Mouse (Mus musculus) heart, embryonic 14.5 days (tissue): ENCODE results near the gene Cldn15. TPM values are rescaled to one million over a fixed set of nuclear protein-coding genes. Genes with fewer than 3 reads are reported as not detected.

Source experiments
- ATAC-seq: fragments of 200-750 bp; cut with Nextera tagmentation; 2 replicates; pipeline ENCODE4 v1.8.0; 2017; ENCODE audit warnings: low read depth, moderate TSS enrichment; ENCODE audit not compliant: insufficient number of reproducible peaks, insufficient read depth, low FRiP score
- H3K27ac ChIP-seq, 2 experiments: fragments of 200-500 bp in 1 of 2; fragments of 300-500 bp in 1 of 2; sonication (generic) in 1 of 2; replicated peaks in 1 of 2; 2 replicates each; pipeline ENCODE4 v1.5.1; 2012 to 2014; ENCODE audit warnings: low read depth in 2 of 2, low read length in 2 of 2, control low read depth in 1 of 2, mild to moderate bottlenecking in 1 of 2, mixed read lengths in 1 of 2; ENCODE audit not compliant: control insufficient read depth in 1 of 2, insufficient read depth in 1 of 2
- H3K27me3 ChIP-seq: fragments of 300-500 bp; sonication (generic); 2 replicates; pipeline ENCODE4 v1.6.1; 2014; ENCODE audit warnings: mild to moderate bottlenecking, low read length, control low read depth; ENCODE audit not compliant: control insufficient read depth, insufficient read depth
- H3K36me3 ChIP-seq: fragments of 300-500 bp; sonication (generic); 2 replicates; pipeline ENCODE4 v1.6.1; 2014; ENCODE audit warnings: mild to moderate bottlenecking, control low read depth, low read length, mixed read lengths; ENCODE audit not compliant: control insufficient read depth, insufficient read depth
- H3K4me1 ChIP-seq, 2 experiments: fragments of 200-500 bp in 1 of 2; fragments of 300-500 bp in 1 of 2; sonication (generic) in 1 of 2; 2 replicates each; pipeline ENCODE4 v1.6.1; 2012 to 2014; ENCODE audit warnings: low read length in 2 of 2, control low read depth in 1 of 2, mixed read lengths in 1 of 2; ENCODE audit not compliant: control insufficient read depth in 2 of 2, insufficient read depth in 2 of 2
- H3K4me2 ChIP-seq: fragments of 300-500 bp; sonication (generic); 2 replicates; pipeline ENCODE4 v1.6.1; 2014; ENCODE audit warnings: mild to moderate bottlenecking, low read length
- H3K4me3 ChIP-seq, 2 experiments: fragments of 200-500 bp in 1 of 2; fragments of 300-500 bp in 1 of 2; sonication (generic) in 1 of 2; 2 replicates each; pipeline ENCODE4 v1.5.1; 2012 to 2014; ENCODE audit warnings: low read length in 2 of 2, mild to moderate bottlenecking in 2 of 2, control low read depth in 1 of 2, low read depth in 1 of 2, moderate library complexity in 1 of 2; ENCODE audit not compliant: control insufficient read depth in 1 of 2, insufficient read depth in 1 of 2
- H3K9ac ChIP-seq: fragments of 300-500 bp; sonication (generic); 2 replicates; pipeline ENCODE4 v1.6.1; 2014; ENCODE audit warnings: mild to moderate bottlenecking, low read length
- H3K9me3 ChIP-seq: fragments of 300-500 bp; sonication (generic); 2 replicates; pipeline ENCODE4 v1.6.1; 2016; ENCODE audit warnings: low read length, control low read depth; ENCODE audit not compliant: control insufficient read depth
- WGBS: fragments of 180-500 bp; shearing (Covaris S2); extraction: QIAGEN DNeasy Blood & Tissue Kit; methylation state at CpG from one replicate; pipeline ENCODE4 v1.1.7; 2014; 5-methylcytosine and 5-hydroxymethylcytosine counted together
- polyA plus RNA-seq: library from polyadenylated mRNA; unstranded; fragments of >200 nt; fragmentation: Nextera tagmentation; extraction: Ambion mirVana; gene quantifications from 2 replicates; pipeline ENCODE4 v1.2.1, GENCODE M21; 2014

Gene Cldn15
- polyA plus RNA-seq, 1 experiment from 2014 or later: 5.3 TPM

DNA sequence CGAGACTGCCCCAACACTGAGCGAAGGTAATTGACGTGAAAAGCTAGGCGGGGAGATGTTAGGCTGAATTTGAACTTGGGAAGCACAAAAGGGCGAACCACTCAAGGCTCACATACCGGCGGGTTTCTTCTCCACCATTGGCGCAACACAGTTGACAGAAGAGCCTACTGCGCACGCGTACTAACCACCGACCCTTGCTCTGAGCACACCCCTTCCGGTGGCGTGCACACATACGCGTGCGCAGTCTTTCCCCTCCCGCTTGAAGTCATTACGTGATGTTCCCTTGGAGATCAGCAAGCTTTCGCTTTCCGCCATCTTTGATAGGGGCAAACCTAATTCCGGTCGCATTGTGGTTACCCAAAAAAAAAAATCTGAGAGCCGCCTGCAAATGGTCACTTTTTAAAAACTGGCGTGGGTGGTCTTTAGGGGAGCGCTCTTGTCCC lies 20.3 kb downstream of the Cldn15 start, which contains the start of gene Plod3:
Gene Plod3 (plus strand): TSS at position 325 of the 443 bp plus-strand sequence.
- Histone ChIP-seq H3K4me2 (peak within 1 kb of the TSS; percentile 94), H3K27ac (peak within 1 kb of the TSS; percentile 87 to 94), H3K9me3 (no peaks in the 10 kb centered on the region), H3K9ac (peak within 1 kb of the TSS; percentile 92), H3K27me3 (no peaks in the 10 kb centered on the region), H3K36me3 (peaks cover 55% of the 10 kb centered on the region), H3K4me1 (peaks cover 7 to 9% of the 10 kb centered on the region in 2 experiments; a peak in 3 of 4 replicates), H3K4me3 (peak within 1 kb of the TSS; percentile 79 to 83)
- 0% methylated on average over 26 of the region's 26 CpGs for WGBS
- peak; percentile 94 for ATAC-seq

DNA sequence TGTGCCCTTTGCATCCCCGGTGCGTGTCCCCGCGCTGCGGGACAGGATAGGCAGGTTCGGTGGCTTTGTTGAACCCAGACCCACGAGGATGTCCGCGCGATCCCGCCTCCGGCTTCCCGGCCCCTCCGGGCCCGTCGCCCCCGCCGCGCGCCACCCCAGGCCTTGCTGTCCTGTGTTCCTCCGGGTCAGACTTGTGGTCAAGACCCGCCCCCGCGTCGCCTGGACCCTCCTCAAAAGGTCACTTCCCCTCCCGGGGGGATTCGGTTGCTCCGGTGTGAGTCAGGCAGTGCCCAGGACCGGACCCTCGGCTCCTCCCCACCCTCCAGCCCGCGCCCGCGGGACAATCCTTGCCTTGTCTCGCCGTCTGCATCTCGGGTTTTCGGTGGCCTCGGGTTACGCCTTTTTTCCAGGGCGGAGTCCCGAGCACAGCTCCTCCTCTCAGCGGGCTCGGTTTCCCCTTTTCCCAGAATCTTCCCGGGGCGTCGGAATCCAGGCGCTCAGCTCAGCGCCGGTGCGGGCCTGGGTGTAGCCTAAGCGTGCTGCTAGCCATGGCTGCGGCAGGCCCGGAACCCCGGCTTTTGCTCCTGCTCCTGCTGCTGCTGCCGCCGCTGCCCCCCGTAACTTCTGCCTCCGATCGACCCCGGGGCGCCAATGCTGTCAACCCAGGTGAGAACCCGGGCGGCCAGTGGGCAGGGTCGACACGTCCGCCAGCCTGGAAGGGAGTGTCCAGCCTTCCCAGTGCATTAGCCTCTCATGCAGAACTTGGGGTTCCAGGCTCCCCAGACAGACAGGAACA lies 20.9 kb downstream of the Cldn15 start:
- H3K27me3 ChIP-seq: no peaks in the 10 kb centered on the region
- peak overlapping the region; percentile 94 for H3K4me2 ChIP-seq
- H3K9me3 ChIP-seq: no peaks in the 10 kb centered on the region
- peak; percentile 66 for ATAC-seq
- WGBS: under 1% methylated on average over 64 of the region's 67 CpGs
- peak overlapping the region; percentile 87 to 94 for H3K27ac ChIP-seq
- H3K4me3 ChIP-seq: peak overlapping the region; percentile 79 to 83
- H3K9ac ChIP-seq: peak overlapping the region; percentile 92
- peaks cover 55% of the 10 kb centered on the region for H3K36me3 ChIP-seq
- H3K4me1 ChIP-seq: peaks cover 7 to 9% of the 10 kb centered on the region in 2 experiments; a peak in 3 of 4 replicates

DNA sequence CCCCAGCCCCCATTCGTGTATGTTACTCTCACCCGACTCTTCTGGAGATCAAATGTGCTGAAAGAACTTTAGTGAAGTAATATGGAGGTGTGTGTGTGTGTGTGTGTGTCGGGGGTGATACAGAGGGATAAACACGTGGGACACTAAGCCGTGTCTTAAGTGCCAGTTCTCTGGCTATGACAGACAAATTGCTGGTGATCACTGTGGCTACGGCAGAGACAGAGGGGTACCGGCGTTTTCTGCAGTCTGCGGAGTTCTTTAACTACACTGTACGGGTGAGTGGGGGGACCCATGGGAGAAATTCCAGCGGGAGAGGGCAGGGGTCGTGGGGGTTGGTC lies 21.5 kb downstream of the Cldn15 start, which contains the start of gene Znhit1:
Gene Znhit1 (minus strand): TSS at position 88 of the 338 bp plus-strand sequence.
- H3K27ac ChIP-seq: peak within 1 kb of the TSS; percentile 87 to 94
- ATAC-seq: no peak
- H3K4me1 ChIP-seq: peaks cover 7 to 9% of the 10 kb centered on the region in 2 experiments; a peak in 3 of 4 replicates
- peaks cover 59% of the 10 kb centered on the region for H3K36me3 ChIP-seq
- no peaks in the 10 kb centered on the region for H3K27me3 ChIP-seq
- 5% methylated on average over 12 of the region's 12 CpGs for WGBS
- peak within 1 kb of the TSS; percentile 79 to 83 for H3K4me3 ChIP-seq
- peak within 1 kb of the TSS; percentile 94 for H3K4me2 ChIP-seq
- no peaks in the 10 kb centered on the region for H3K9me3 ChIP-seq
- H3K9ac ChIP-seq: peak within 1 kb of the TSS; percentile 92

DNA sequence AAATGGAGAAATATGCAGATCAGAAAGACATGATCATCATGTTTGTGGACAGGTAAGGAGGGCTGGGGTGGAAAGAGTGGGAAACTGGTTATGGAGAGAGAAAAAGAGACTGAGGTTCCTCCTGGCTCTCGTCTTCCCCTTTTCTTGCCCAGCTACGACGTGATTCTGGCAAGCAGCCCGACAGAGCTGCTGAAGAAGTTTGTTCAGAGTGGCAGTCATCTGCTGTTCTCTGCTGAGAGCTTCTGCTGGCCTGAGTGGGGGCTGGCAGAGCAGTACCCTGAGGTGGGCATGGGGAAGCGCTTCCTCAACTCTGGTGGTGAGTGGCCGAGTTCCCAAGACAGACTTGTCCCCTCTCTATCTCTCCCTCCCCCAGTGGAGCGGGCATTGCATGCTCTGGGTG lies 22.0 kb downstream of the Cldn15 start:
- Histone ChIP-seq H3K9ac (peak overlapping the region; percentile 92), H3K4me3 (peak overlapping the region; percentile 79 to 83), H3K9me3 (no peaks in the 10 kb centered on the region), H3K4me2 (peak overlapping the region; percentile 94), H3K4me1 (peaks cover 7 to 9% of the 10 kb centered on the region in 2 experiments; a peak in 3 of 4 replicates), H3K36me3 (peaks cover 62% of the 10 kb centered on the region), H3K27ac (no peak overlapping the region), H3K27me3 (no peaks in the 10 kb centered on the region)
- ATAC-seq: no peak
- WGBS: 46% methylated on average over 7 of the region's 7 CpGs

DNA sequence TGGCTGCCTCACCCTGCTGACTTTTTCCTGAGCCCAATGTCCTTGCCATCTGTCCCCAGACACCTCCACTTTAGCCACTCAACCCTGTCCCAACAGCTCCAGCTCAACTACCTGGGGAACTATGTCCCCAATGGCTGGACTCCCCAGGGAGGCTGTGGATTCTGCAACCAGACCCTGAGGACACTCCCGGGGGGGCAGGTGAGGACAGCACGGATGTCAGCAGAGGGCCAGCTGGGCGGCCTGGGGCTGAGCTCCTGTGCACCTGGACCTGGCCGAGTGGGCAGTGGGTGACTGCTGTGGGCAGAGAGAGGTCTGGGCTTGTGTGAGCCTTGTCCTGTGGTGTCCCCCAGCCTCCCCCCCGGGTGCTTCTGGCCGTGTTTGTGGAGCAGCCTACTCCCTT lies 23.4 kb downstream of the Cldn15 start:
- H3K4me1 ChIP-seq: peaks cover 7 to 9% of the 10 kb centered on the region in 2 experiments; a peak in 3 of 4 replicates
- H3K4me3 ChIP-seq: no peak overlapping the region
- no peak for ATAC-seq
- H3K27me3 ChIP-seq: no peaks in the 10 kb centered on the region
- H3K27ac ChIP-seq: no peak overlapping the region
- no peak overlapping the region for H3K9ac ChIP-seq
- no peak overlapping the region for H3K4me2 ChIP-seq
- no peaks in the 10 kb centered on the region for H3K9me3 ChIP-seq
- H3K36me3 ChIP-seq: peaks cover 63% of the 10 kb centered on the region
- WGBS: 94% methylated on average over 6 of the region's 6 CpGs

DNA sequence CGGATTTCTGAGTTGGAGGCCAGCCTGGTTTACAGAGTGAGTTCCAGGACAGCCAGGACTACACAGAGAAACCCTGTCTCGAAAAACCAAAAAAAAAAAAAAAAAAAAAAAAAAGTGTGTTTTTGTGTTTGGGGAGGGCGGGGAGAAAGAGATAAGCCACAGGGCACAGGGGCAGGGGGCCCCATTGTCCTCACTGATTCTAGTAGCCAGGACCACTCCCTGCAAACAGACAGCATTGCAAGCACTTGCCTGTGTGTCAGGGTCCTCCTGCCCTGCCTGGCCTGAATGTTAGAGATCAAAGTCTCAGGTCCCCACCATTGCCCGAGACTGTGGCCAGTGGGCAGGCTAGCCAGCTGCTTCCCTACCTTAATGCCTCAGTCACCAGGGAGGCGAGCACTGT lies 33.0 kb downstream of the Cldn15 start:
- Histone ChIP-seq H3K4me1 (no peaks in the 10 kb centered on the region; a peak in 1 of 4 replicates), H3K4me3 (no peak overlapping the region), H3K36me3 (peaks cover 19% of the 10 kb centered on the region), H3K9ac (no peak overlapping the region), H3K27me3 (no peaks in the 10 kb centered on the region), H3K9me3 (no peaks in the 10 kb centered on the region), H3K4me2 (no peak overlapping the region), H3K27ac (no peak overlapping the region)
- no peak for ATAC-seq
- WGBS: 68% methylated on average over 4 of the region's 5 CpGs

DNA sequence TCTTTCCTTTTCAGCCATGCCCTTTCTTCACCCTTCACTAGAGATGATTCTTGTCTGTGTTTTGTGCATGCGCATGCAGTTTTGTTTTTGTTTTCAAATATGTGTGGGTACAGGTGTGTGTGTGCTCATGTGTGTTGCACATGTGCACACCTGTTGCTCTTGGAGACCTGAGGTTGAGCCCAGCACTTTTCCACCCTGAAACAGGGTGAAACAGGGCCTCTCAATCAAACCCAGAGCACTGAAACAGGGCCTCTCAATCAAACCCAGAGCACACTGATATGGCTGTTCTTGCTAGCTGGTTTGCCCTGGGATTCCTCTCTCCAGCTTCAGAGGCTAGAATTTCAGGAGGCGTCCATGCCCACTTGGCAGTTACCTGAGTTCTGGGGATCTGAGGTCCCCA lies 34.2 kb downstream of the Cldn15 start:
- H3K27ac ChIP-seq: no peak overlapping the region
- no peak for ATAC-seq
- H3K9ac ChIP-seq: no peak overlapping the region
- WGBS: 83% methylated on average over 2 of the region's 2 CpGs
- H3K27me3 ChIP-seq: no peaks in the 10 kb centered on the region
- no peaks in the 10 kb centered on the region; a peak in 1 of 4 replicates for H3K4me1 ChIP-seq
- H3K36me3 ChIP-seq: peaks cover 8% of the 10 kb centered on the region
- H3K4me2 ChIP-seq: no peak overlapping the region
- no peak overlapping the region for H3K4me3 ChIP-seq
- H3K9me3 ChIP-seq: no peaks in the 10 kb centered on the region
